Comparison of ENCODE assay signal across 9 mouse cellular contexts in genomic region chr5:34538527-34538926, GRCm38 (mm10). TPM values are rescaled to one million over a fixed set of nuclear protein-coding genes. Genes with fewer than 3 reads are reported as not detected.
DNase-seq lines count a peak whose midpoint lies in the region; ATAC-seq and TF ChIP-seq lines count a peak whose summit lies in the region.
"Had no signal": no experiment of that assay in that cellular context is flagged by ENCODE, and none has a peak within 500 bp of the region (broad histone marks: within the 10 kb centered on the region; RNA-seq: fewer than 3 reads in every experiment).

No protein-coding gene starts in this region.

- H3K27ac ChIP-seq in liver, embryonic 12.5 days: no peak overlapping the region
- no peak overlapping the region for H3K27ac ChIP-seq in forebrain, embryonic 16.5 days (ENCODE audit: low read length)
- no peak overlapping the region for H3K27ac ChIP-seq in cerebellum, adult 2 months (ENCODE audit: insufficient read depth, low read length)
- H3K27ac ChIP-seq: midbrain, embryonic 12.5 days had no signal

- H3K4me1 ChIP-seq in liver, embryonic 12.5 days: peaks cover 19% of the 10 kb centered on the region; the same call in 1 of the 2 replicates
- no peaks in the 10 kb centered on the region for H3K4me1 ChIP-seq in forebrain, embryonic 16.5 days (replicated peaks; ENCODE audit: control insufficient read depth, insufficient read depth, low read length)
- H3K4me1 ChIP-seq in cerebellum, adult 2 months (ENCODE audit: control insufficient read depth, insufficient read depth, low read length): 0 out of 2 replicates have a peak, but pooled peaks cover 4% of the 10 kb centered on the region
- H3K4me1 ChIP-seq: midbrain, embryonic 12.5 days had no signal

- peak; percentile 53 for DNase-seq in liver
- peak; percentile 63 for DNase-seq in embryo, embryonic 10 days (ENCODE audit: low spot score)
- peak; percentile 52 to 71 for DNase-seq in lung, postnatal 4 days
- DNase-seq in neural tube, embryonic 10.5 days (ENCODE audit: extremely low spot score, low spot score): no peak
- no peak for DNase-seq in cerebellum, adult 2 months

- peaks cover 11% of the 10 kb centered on the region; the same call in 1 of the 2 replicates for H3K27me3 ChIP-seq in liver, embryonic 12.5 days (replicated peaks)
- no peaks in the 10 kb centered on the region for H3K27me3 ChIP-seq in forebrain, embryonic 16.5 days (replicated peaks; ENCODE audit: control insufficient read depth, insufficient read depth, low read length)
- no peaks in the 10 kb centered on the region for H3K27me3 ChIP-seq in cerebellum, adult 2 months (ENCODE audit: control insufficient read depth, insufficient read depth, low read length)
- H3K27me3 ChIP-seq: midbrain, embryonic 12.5 days had no signal

- no peaks in the 10 kb centered on the region for H3K36me3 ChIP-seq in liver, embryonic 12.5 days
- H3K36me3 ChIP-seq in forebrain, embryonic 16.5 days (ENCODE audit: control insufficient read depth, insufficient read depth): no peaks in the 10 kb centered on the region
- H3K36me3 ChIP-seq: midbrain, embryonic 12.5 days had no signal

- H3K4me3 ChIP-seq in liver, embryonic 12.5 days: no peak overlapping the region
- no peak overlapping the region for H3K4me3 ChIP-seq in forebrain, embryonic 16.5 days (replicated peaks; ENCODE audit: low read length)
- no peak overlapping the region for H3K4me3 ChIP-seq in cerebellum, adult 2 months (replicated peaks; ENCODE audit: insufficient read depth, low read depth, low read length)
- H3K4me3 ChIP-seq: erythroblast, embryonic 14.5 days; midbrain, embryonic 12.5 days had no signal

- H3K4me2 ChIP-seq in liver, embryonic 12.5 days: no peak overlapping the region
- no peak overlapping the region for H3K4me2 ChIP-seq in forebrain, embryonic 16.5 days (ENCODE audit: low read length)
- H3K4me2 ChIP-seq: midbrain, embryonic 12.5 days had no signal

- no peak for TF ChIP-seq CTCF in cerebellum, adult 2 months (IDR thresholded peaks at IDR 0.05; ENCODE audit: borderline replicate concordance, insufficient read depth, low read depth, low read length)

- TF ChIP-seq POLR2A in cerebellum, adult 2 months (IDR thresholded peaks at IDR 0.05; ENCODE audit: borderline replicate concordance, insufficient read depth, low read length): no peak

- H3K9ac ChIP-seq in liver, embryonic 12.5 days: no peak overlapping the region
- H3K9ac ChIP-seq in forebrain, embryonic 16.5 days (replicated peaks; ENCODE audit: low read depth, low read length): no peak overlapping the region
- H3K9ac ChIP-seq: midbrain, embryonic 12.5 days had no signal

- H3K9me3 ChIP-seq in liver, embryonic 12.5 days (replicated peaks): no peaks in the 10 kb centered on the region
- H3K9me3 ChIP-seq in forebrain, embryonic 16.5 days (ENCODE audit: control insufficient read depth, low read length): no peaks in the 10 kb centered on the region
- H3K9me3 ChIP-seq: midbrain, embryonic 12.5 days had no signal

- 30% methylated on average over 5 of the region's 5 CpGs for WGBS in liver, embryonic 12.5 days (ENCODE audit: insufficient replicate concordance)
- WGBS in forebrain, embryonic 16.5 days: 38% methylated on average over 5 of the region's 5 CpGs
- 37% methylated on average over 5 of the region's 5 CpGs for WGBS in cerebellum, adult 2 months

- ATAC-seq in liver, embryonic 12.5 days: no peak
- no peak for ATAC-seq in forebrain, embryonic 16.5 days

RNA-seq across cellular contexts. Expression of gene Sh3bp2, which starts 12.9 kb away (rescaled TPM):
- 4.0 and 5.0 TPM in 2 replicates for polyA plus RNA-seq in liver, embryonic 12.5 days (2016; fragmentation: Nextera tagmentation; extraction: Ambion mirVana)
- 29.1 and 31.2 TPM in 2 replicates for polyA plus RNA-seq in forebrain, embryonic 16.5 days (2015; fragmentation: Nextera tagmentation; extraction: Ambion mirVana)
- polyA plus RNA-seq in cerebellum, adult 2 months (2012; rRNA removed): 3.2 and 3.6 TPM in 2 replicates

RNA-seq across cellular contexts. Expression of gene Tnip2, which starts 24.7 kb away (rescaled TPM):
- 7.4 and 10.9 TPM in 2 replicates for polyA plus RNA-seq in liver, embryonic 12.5 days (2016; fragmentation: Nextera tagmentation; extraction: Ambion mirVana)
- polyA plus RNA-seq in forebrain, embryonic 16.5 days (2015; fragmentation: Nextera tagmentation; extraction: Ambion mirVana): 8.6 and 8.7 TPM in 2 replicates
- polyA plus RNA-seq in cerebellum, adult 2 months (2012; rRNA removed): 9.6 and 10.0 TPM in 2 replicates
- polyA plus RNA-seq: erythroblast, embryonic 14.5 days had no signal

RNA-seq across cellular contexts. Expression of gene Add1, which starts 34.9 kb away (rescaled TPM):
- 164 and 166 TPM in 2 replicates for polyA plus RNA-seq in liver, embryonic 12.5 days (2016; fragmentation: Nextera tagmentation; extraction: Ambion mirVana)
- polyA plus RNA-seq in forebrain, embryonic 16.5 days (2015; fragmentation: Nextera tagmentation; extraction: Ambion mirVana): 224 and 243 TPM in 2 replicates
- polyA plus RNA-seq in cerebellum, adult 2 months (2012; rRNA removed): 303 and 315 TPM in 2 replicates

Comparison
In these comparisons a context has a peak if more than half of its experiments do, and no peak if none do; other contexts are left out.
1. DNase-seq: peak in liver (single experiment), embryo, embryonic 10 days (single experiment) and lung, postnatal 4 days (2 of 2); none in neural tube, embryonic 10.5 days (single experiment) and cerebellum, adult 2 months (0 of 2).